Mouse (Mus musculus): Measurements from ENCODE around the gene Riok2. TPM values are rescaled to one million over a fixed set of nuclear protein-coding genes. Genes with fewer than 3 reads are reported as not detected.

Gene Riok2
- polyA plus RNA-seq, 1 experiment from 2014 or later: 21.6 TPM

DNA sequence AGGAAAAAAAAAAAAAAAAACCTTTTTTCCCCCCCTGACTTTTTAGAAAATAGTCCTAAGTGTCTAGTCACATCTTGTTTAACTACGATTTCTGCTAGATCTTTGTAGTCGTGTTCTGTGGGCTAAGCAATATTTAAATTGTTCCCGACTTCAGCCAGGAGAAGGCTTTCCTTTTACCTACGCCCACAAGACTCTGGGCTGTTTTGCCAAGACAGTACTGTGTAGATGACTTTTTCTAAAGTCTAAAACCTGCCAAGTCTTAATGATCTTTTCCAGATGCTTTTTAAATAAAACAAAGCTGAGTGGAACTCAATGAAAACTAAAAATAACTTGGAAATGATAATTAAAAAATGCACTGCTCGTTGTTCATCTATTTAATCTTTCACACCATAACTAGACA lies 28.9 kb downstream of the Riok2 start:
- H3K4me2 ChIP-seq (ENCODE audit: low read length): peak overlapping the region; percentile 53
- no peak overlapping the region for H3K27ac ChIP-seq (ENCODE audit: low read length)
- H3K4me3 ChIP-seq (ENCODE audit: low read depth, low read length): peak overlapping the region; percentile 23
- 5% methylated on average over 5 of the region's 5 CpGs for WGBS
- H3K9ac ChIP-seq (ENCODE audit: low read depth, low read length): peak overlapping the region; percentile 18; the same call in 1 of the 2 replicates
- H3K27me3 ChIP-seq (ENCODE audit: control insufficient read depth, insufficient read depth, low read depth, low read length): no peaks in the 10 kb centered on the region
- H3K9me3 ChIP-seq (replicated peaks; ENCODE audit: control insufficient read depth, low read length, poor library complexity, severe bottlenecking): no peaks in the 10 kb centered on the region
- no peaks in the 10 kb centered on the region for H3K36me3 ChIP-seq (ENCODE audit: control insufficient read depth, insufficient read depth, low read length)
- peak; percentile 32; the same call in 1 of the 2 replicates for ATAC-seq
- H3K4me1 ChIP-seq (ENCODE audit: control insufficient read depth, insufficient read depth, low read length): peaks cover 4% of the 10 kb centered on the region; the same call in 1 of the 2 replicates

- Histone ChIP-seq H3K36me3 (ENCODE audit: control insufficient read depth, insufficient read depth, low read length) (no peaks in the 10 kb centered on the region), H3K4me1 (ENCODE audit: control insufficient read depth, insufficient read depth, low read length) (peaks cover 4% of the 10 kb centered on the region; the same call in 1 of the 2 replicates), H3K4me3 (ENCODE audit: low read depth, low read length) (peak overlapping the region; percentile 3; the same call in 1 of the 2 replicates), H3K9me3 (replicated peaks; ENCODE audit: control insufficient read depth, low read length, poor library complexity, severe bottlenecking) (no peaks in the 10 kb centered on the region), H3K9ac (ENCODE audit: low read depth, low read length) (no peak overlapping the region), H3K27me3 (ENCODE audit: control insufficient read depth, insufficient read depth, low read depth, low read length) (no peaks in the 10 kb centered on the region), H3K27ac (ENCODE audit: low read length) (no peak overlapping the region), H3K4me2 (ENCODE audit: low read length) (peak overlapping the region; percentile 31)
- WGBS: 10% methylated on average over 3 of the region's 3 CpGs
- ATAC-seq: no peak
Observed at GRCm38 (mm10) chr17:17403578-17404112, 29.5 kb downstream of the Riok2 start.

DNA sequence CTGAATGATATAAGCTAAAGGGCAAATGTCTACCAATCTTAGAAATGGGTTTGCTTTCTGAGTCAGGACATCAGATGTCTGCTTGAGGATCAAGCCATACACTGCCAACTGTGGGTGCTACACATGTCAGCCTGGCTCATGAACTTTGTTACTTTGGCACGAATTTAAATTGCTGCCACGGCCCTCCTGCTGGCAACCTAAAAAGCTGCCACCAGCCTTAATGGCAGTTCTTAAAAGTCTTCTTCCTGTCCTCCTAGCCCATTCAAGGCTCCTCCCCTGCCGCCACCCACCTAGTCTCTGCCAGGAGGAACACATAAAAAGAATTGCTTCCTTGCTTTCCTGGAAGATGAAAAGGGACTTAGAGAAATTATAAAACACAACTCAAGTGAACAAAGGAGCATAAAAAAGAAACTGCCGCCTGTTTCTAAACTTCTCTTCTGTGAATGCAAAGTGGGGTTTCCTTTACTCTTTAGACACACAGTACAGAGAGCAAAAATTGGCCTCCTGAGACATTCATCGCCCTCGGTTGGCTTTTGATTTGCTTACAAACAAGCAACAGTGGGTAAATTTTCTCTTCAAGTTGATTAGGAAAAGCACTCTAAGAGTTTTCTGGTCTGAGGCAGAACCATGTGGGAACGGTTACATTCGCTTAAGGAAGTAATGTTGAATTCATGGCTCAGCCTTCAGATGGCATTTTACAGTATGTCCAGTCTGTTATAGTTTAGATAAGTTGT lies 30.9 kb downstream of the Riok2 start:
- no peaks in the 10 kb centered on the region for H3K27me3 ChIP-seq (ENCODE audit: control insufficient read depth, insufficient read depth, low read depth, low read length)
- H3K4me3 ChIP-seq (ENCODE audit: low read depth, low read length): no peak overlapping the region
- no peaks in the 10 kb centered on the region for H3K36me3 ChIP-seq (ENCODE audit: control insufficient read depth, insufficient read depth, low read length)
- WGBS: 22% methylated on average over 8 of the region's 8 CpGs
- no peak overlapping the region for H3K9ac ChIP-seq (ENCODE audit: low read depth, low read length)
- no peak for ATAC-seq
- H3K4me2 ChIP-seq (ENCODE audit: low read length): peak overlapping the region; percentile 31
- no peak overlapping the region for H3K27ac ChIP-seq (ENCODE audit: low read length)
- H3K9me3 ChIP-seq (replicated peaks; ENCODE audit: control insufficient read depth, low read length, poor library complexity, severe bottlenecking): no peaks in the 10 kb centered on the region
- peaks cover 4% of the 10 kb centered on the region; the same call in 1 of the 2 replicates for H3K4me1 ChIP-seq (ENCODE audit: control insufficient read depth, insufficient read depth, low read length)

GRCm38 (mm10) chr17:17405606-17406005 lies 31.5 kb downstream of the Riok2 start:
- WGBS: 14% methylated on average over 1 of the region's 1 CpGs
- H3K27ac ChIP-seq (ENCODE audit: low read length): no peak overlapping the region
- H3K4me3 ChIP-seq (ENCODE audit: low read depth, low read length): no peak overlapping the region
- H3K36me3 ChIP-seq (ENCODE audit: control insufficient read depth, insufficient read depth, low read length): no peaks in the 10 kb centered on the region
- H3K4me2 ChIP-seq (ENCODE audit: low read length): no peak overlapping the region
- H3K4me1 ChIP-seq (ENCODE audit: control insufficient read depth, insufficient read depth, low read length): peaks cover 4% of the 10 kb centered on the region; the same call in 1 of the 2 replicates
- no peaks in the 10 kb centered on the region for H3K27me3 ChIP-seq (ENCODE audit: control insufficient read depth, insufficient read depth, low read depth, low read length)
- ATAC-seq: no peak
- no peak overlapping the region for H3K9ac ChIP-seq (ENCODE audit: low read depth, low read length)
- no peaks in the 10 kb centered on the region for H3K9me3 ChIP-seq (replicated peaks; ENCODE audit: control insufficient read depth, low read length, poor library complexity, severe bottlenecking)

DNA sequence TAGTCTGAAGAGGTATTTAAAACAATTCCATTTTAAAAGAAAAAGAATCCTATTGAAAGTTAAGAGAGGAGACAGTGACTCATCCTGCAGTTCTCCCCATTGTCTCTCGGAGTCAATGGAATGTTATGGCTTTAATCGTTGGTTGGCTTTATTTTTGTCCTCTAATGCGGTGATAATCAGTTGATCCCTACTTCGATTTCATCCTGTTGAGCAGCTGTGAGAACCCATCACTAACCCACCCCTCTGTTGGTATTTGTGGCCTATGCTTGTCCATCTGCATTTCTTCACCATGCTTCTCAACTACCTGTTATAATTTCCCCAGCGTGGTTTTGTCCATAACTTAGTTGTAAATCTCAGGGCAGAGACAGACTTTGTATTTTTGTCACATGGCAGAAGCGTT lies 34.0 kb downstream of the Riok2 start:
- no peaks in the 10 kb centered on the region for H3K27me3 ChIP-seq (ENCODE audit: control insufficient read depth, insufficient read depth, low read depth, low read length)
- no peak overlapping the region for H3K4me3 ChIP-seq (ENCODE audit: low read depth, low read length)
- H3K4me2 ChIP-seq (ENCODE audit: low read length): no peak overlapping the region
- peaks cover 4% of the 10 kb centered on the region; the same call in 1 of the 2 replicates for H3K4me1 ChIP-seq (ENCODE audit: control insufficient read depth, insufficient read depth, low read length)
- H3K36me3 ChIP-seq (ENCODE audit: control insufficient read depth, insufficient read depth, low read length): no peaks in the 10 kb centered on the region
- no peak for ATAC-seq
- H3K9me3 ChIP-seq (replicated peaks; ENCODE audit: control insufficient read depth, low read length, poor library complexity, severe bottlenecking): no peaks in the 10 kb centered on the region
- H3K27ac ChIP-seq (ENCODE audit: low read length): no peak overlapping the region
- 25% methylated on average over 6 of the region's 6 CpGs for WGBS
- no peak overlapping the region for H3K9ac ChIP-seq (ENCODE audit: low read depth, low read length)

- Histone ChIP-seq H3K4me2 (ENCODE audit: low read length) (no peak overlapping the region), H3K27me3 (ENCODE audit: control insufficient read depth, insufficient read depth, low read depth, low read length) (no peaks in the 10 kb centered on the region), H3K4me3 (ENCODE audit: low read depth, low read length) (no peak overlapping the region), H3K9me3 (replicated peaks; ENCODE audit: control insufficient read depth, low read length, poor library complexity, severe bottlenecking) (no peaks in the 10 kb centered on the region), H3K4me1 (ENCODE audit: control insufficient read depth, insufficient read depth, low read length) (peaks cover 2% of the 10 kb centered on the region; the same call in 1 of the 2 replicates), H3K36me3 (ENCODE audit: control insufficient read depth, insufficient read depth, low read length) (no peaks in the 10 kb centered on the region), H3K27ac (ENCODE audit: low read length) (no peak overlapping the region), H3K9ac (ENCODE audit: low read depth, low read length) (no peak overlapping the region)
- 36% methylated on average over 6 of the region's 6 CpGs for WGBS
- ATAC-seq: peak; percentile 30; the same call in 1 of the 2 replicates
Observed at GRCm38 (mm10) chr17:17408720-17409478, 34.8 kb downstream of the Riok2 start.

- Histone ChIP-seq H3K27ac (ENCODE audit: low read length) (no peak overlapping the region), H3K4me3 (ENCODE audit: low read depth, low read length) (no peak overlapping the region), H3K4me1 (ENCODE audit: control insufficient read depth, insufficient read depth, low read length) (peaks cover 2% of the 10 kb centered on the region; the same call in 1 of the 2 replicates), H3K27me3 (ENCODE audit: control insufficient read depth, insufficient read depth, low read depth, low read length) (no peaks in the 10 kb centered on the region), H3K36me3 (ENCODE audit: control insufficient read depth, insufficient read depth, low read length) (no peaks in the 10 kb centered on the region), H3K4me2 (ENCODE audit: low read length) (no peak overlapping the region), H3K9ac (ENCODE audit: low read depth, low read length) (no peak overlapping the region), H3K9me3 (replicated peaks; ENCODE audit: control insufficient read depth, low read length, poor library complexity, severe bottlenecking) (no peaks in the 10 kb centered on the region)
- ATAC-seq: peak; percentile 67; the same call in 1 of the 2 replicates
- 5% methylated on average over 2 of the region's 2 CpGs for WGBS
Observed at GRCm38 (mm10) chr17:17409601-17410000, 35.5 kb downstream of the Riok2 start.

DNA sequence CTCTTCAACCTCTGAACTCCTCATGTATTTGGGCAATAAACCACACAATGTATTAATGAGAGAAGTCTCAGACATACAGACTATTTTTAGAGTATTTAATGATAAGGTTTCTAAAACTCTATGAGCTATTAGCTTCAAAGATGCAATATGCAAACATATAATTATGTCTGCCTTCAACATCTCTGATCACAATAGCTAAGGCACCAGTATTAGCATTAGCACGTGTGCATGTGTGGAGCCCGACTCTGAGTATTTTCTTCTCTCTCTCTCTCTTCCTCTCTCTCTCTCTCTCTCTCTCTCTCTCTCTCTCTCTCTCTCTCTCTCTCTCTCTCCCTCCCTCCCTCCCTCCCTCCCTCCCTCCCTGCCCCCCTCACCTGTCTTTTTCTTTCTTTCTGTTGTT lies 37.3 kb downstream of the Riok2 start:
- no peak overlapping the region for H3K9ac ChIP-seq (ENCODE audit: low read depth, low read length)
- no peaks in the 10 kb centered on the region; the same call in 1 of the 2 replicates for H3K4me1 ChIP-seq (ENCODE audit: control insufficient read depth, insufficient read depth, low read length)
- H3K36me3 ChIP-seq (ENCODE audit: control insufficient read depth, insufficient read depth, low read length): no peaks in the 10 kb centered on the region
- no peak overlapping the region for H3K4me3 ChIP-seq (ENCODE audit: low read depth, low read length)
- no peak overlapping the region for H3K4me2 ChIP-seq (ENCODE audit: low read length)
- no peaks in the 10 kb centered on the region for H3K9me3 ChIP-seq (replicated peaks; ENCODE audit: control insufficient read depth, low read length, poor library complexity, severe bottlenecking)
- no peak overlapping the region for H3K27ac ChIP-seq (ENCODE audit: low read length)
- no peak for ATAC-seq
- 51% methylated on average over 2 of the region's 2 CpGs for WGBS
- H3K27me3 ChIP-seq (ENCODE audit: control insufficient read depth, insufficient read depth, low read depth, low read length): no peaks in the 10 kb centered on the region

Data from midbrain, embryonic 16.5 days (tissue).